1 mouse cellular context compared by ENCODE assay signal in the genomic region with DNA sequence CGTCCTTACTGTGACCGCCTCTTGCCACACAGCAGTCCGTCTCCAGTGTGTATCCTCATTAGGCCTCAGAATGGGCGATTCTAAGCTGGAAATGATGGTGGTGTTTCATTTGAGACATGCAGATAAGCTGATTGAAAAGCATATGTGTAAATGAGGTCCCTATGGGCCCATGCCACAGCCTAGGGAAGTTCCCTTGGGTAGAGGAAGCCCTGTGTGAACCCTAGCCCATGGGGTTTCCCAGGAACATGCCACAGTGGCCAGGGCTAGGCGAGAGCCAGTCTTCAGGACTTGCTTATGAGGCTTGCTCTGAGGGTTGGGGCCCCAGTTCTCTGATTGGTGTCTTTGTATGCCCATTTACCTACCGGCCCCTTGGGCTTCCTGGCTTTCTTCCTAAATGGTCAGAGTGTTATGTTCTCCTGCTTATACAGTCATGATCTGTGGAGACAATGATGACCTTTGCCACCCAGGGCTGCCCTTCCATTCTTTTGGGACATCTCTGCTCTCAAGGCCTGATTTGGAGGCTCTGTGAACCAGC.
TF ChIP-seq lines count a peak whose summit lies in the region.

No protein-coding gene starts in this region.

TF ChIP-seq in CH12.LX, 34 proteins besides CTCF, POLR2A, EP300 and RAD21:
- peak; percentile 60; the same call in 1 of the 2 replicates for TF ChIP-seq MAFK (IDR thresholded peaks at IDR 0.05; ENCODE audit: insufficient replicate concordance, low read length)
- TF ChIP-seq ETS1 (conservative IDR thresholded peaks at IDR 0.05; ENCODE audit: low read depth, low read length) = peak; percentile 87
- no peak for TF ChIP-seq E2F4 (IDR thresholded peaks at IDR 0.05; ENCODE audit: insufficient replicate concordance, low read depth, low read length)
- TF ChIP-seq ELF1 (IDR thresholded peaks at IDR 0.05; ENCODE audit: low read depth, low read length) = peak; percentile 51; the same call in 1 of the 2 replicates
- 0 out of 2 replicates have a peak, but pooled peaks have one; percentile 17 for TF ChIP-seq MYC (IDR thresholded peaks at IDR 0.05; ENCODE audit: low read depth, low read length)
- no peak for TF ChIP-seq MXI1 (IDR thresholded peaks at IDR 0.05; ENCODE audit: low read depth, low read length)
- no peak for TF ChIP-seq POLR2AphosphoS2 (IDR thresholded peaks at IDR 0.05; ENCODE audit: low read depth, low read length)
- no peak for TF ChIP-seq MAZ (IDR thresholded peaks at IDR 0.05; ENCODE audit: low read depth, low read length)
- TF ChIP-seq USF2 (conservative IDR thresholded peaks at IDR 0.05; ENCODE audit: low read depth, low read length) = no peak
- TF ChIP-seq ZMIZ1 (IDR thresholded peaks at IDR 0.05; ENCODE audit: low read depth, low read length) = no peak
- peak; percentile 62 for TF ChIP-seq BHLHE40 (IDR thresholded peaks at IDR 0.05; ENCODE audit: low read depth, low read length)
- TF ChIP-seq IRF4 (IDR thresholded peaks at IDR 0.05; ENCODE audit: low read depth, low read length) = peak; percentile 89
- TF ChIP-seq MEF2A (IDR thresholded peaks at IDR 0.05; ENCODE audit: borderline replicate concordance, low read depth, low read length) = peak; percentile 75
- TF ChIP-seq NELFE (IDR thresholded peaks at IDR 0.05; ENCODE audit: low read depth, low read length) = no peak
- no peak for TF ChIP-seq JUND (conservative IDR thresholded peaks at IDR 0.05; ENCODE audit: low read depth, low read length)
- TF ChIP-seq TCF12 (IDR thresholded peaks at IDR 0.05; ENCODE audit: low read depth, low read length) = peak; percentile 58; the same call in 1 of the 2 replicates
- 0 out of 2 replicates have a peak, but pooled peaks have one; percentile 44 for TF ChIP-seq KAT2A (IDR thresholded peaks at IDR 0.05; ENCODE audit: insufficient replicate concordance, low read length)
- TF ChIP-seq HCFC1 (IDR thresholded peaks at IDR 0.05; ENCODE audit: low read depth, low read length) = peak; percentile 17
- no peak for TF ChIP-seq GABPA (IDR thresholded peaks at IDR 0.05; ENCODE audit: insufficient replicate concordance, low read depth, low read length)
- 0 out of 2 replicates have a peak, but pooled peaks have one; percentile 46 for TF ChIP-seq CHD2 (IDR thresholded peaks at IDR 0.05; ENCODE audit: low read length)
- TF ChIP-seq TBP (conservative IDR thresholded peaks at IDR 0.05; ENCODE audit: low read depth, low read length) = peak; percentile 88
- no peak for TF ChIP-seq CHD1 (IDR thresholded peaks at IDR 0.05; ENCODE audit: low read depth, low read length)
- peak; percentile 90; the same call in 1 of the 2 replicates for TF ChIP-seq UBTF (IDR thresholded peaks at IDR 0.05; ENCODE audit: low read depth, low read length)
- TF ChIP-seq ZC3H11A (IDR thresholded peaks at IDR 0.05; ENCODE audit: low read depth, low read length) = no peak
- no peak for TF ChIP-seq USF1 (IDR thresholded peaks at IDR 0.05; ENCODE audit: low read depth, low read length)
- peak; percentile 61; the same call in 1 of the 2 replicates for TF ChIP-seq SIN3A (IDR thresholded peaks at IDR 0.05; ENCODE audit: low read length)
- TF ChIP-seq ZNF384 (IDR thresholded peaks at IDR 0.05; ENCODE audit: low read depth, low read length) = no peak
- TF ChIP-seq JUN (IDR thresholded peaks at IDR 0.05; ENCODE audit: insufficient read depth, low read depth, low read length) = no peak
- no peak for TF ChIP-seq PAX5 (IDR thresholded peaks at IDR 0.05; ENCODE audit: low read length)
- TF ChIP-seq NRF1 (IDR thresholded peaks at IDR 0.05; ENCODE audit: low read depth, low read length) = no peak
- peak; percentile 23; the same call in 1 of the 2 replicates for TF ChIP-seq SMC3 (IDR thresholded peaks at IDR 0.05; ENCODE audit: low read depth, low read length)
- TF ChIP-seq ZKSCAN1 (IDR thresholded peaks at IDR 0.05; ENCODE audit: borderline replicate concordance, low read depth, low read length) = no peak
- TF ChIP-seq RCOR1 (conservative IDR thresholded peaks at IDR 0.05; ENCODE audit: low read depth, low read length) = no peak
- TF ChIP-seq MAX (IDR thresholded peaks at IDR 0.05; ENCODE audit: low read length) = peak; percentile 55; the same call in 1 of the 2 replicates
